Mouse (Mus musculus) heart, postnatal 25 days (tissue): ENCODE data around the gene Tmem130. TPM values are rescaled to one million over a fixed set of nuclear protein-coding genes. Genes with fewer than 3 reads are reported as not detected.
A peak's percentile ranks its signal among the peaks of the same experiment; 100 is the strongest.
"Not testable (repeated sequence)": the region's sequence is repeated elsewhere in the genome, so short reads cannot be mapped to it uniquely, and the experiment has no call there.

ENCODE experiments used
- DNase-seq: peaks from one replicate; pipeline ENCODE4 v3.0.0; 2022; ENCODE audit warnings: low spot score
- intact Hi-C: fragments of 180-260 bp; cut with DNase I; formaldehyde crosslinking; loops from one replicate; pipeline ENCODE4 v1.15.1; 2025
- total RNA-seq, 2 experiments: library from RNA; stranded (reverse); gene quantifications; 2 replicates each; pipeline ENCODE4 v1.2.3; 2021

Tmem130 gene
- total RNA-seq: under 1 TPM; 0.21 to 0.36 TPM

- intact Hi-C loops: no loop called here
- DNase-seq: no peak
Measured at GRCm38 (mm10) chr5:144761161-144761868, at the start of gene Tmem130. TSS of gene Tmem130 (minus strand) at chr5:144761818.

- intact Hi-C loops: no loop called here
- no peak for DNase-seq
Measured at GRCm38 (mm10) chr5:144806931-144807330, 45.3 kb upstream of the Tmem130 start.

GRCm38 (mm10) chr5:144804181-144804580 is 42.6 kb upstream of the Tmem130 start:
- intact Hi-C loops: no loop called here
- DNase-seq: peak; percentile 6

GRCm38 (mm10) chr5:144803066-144803465 is 41.4 kb upstream of the Tmem130 start:
- no peak for DNase-seq
- intact Hi-C loops: no loop called here

DNA sequence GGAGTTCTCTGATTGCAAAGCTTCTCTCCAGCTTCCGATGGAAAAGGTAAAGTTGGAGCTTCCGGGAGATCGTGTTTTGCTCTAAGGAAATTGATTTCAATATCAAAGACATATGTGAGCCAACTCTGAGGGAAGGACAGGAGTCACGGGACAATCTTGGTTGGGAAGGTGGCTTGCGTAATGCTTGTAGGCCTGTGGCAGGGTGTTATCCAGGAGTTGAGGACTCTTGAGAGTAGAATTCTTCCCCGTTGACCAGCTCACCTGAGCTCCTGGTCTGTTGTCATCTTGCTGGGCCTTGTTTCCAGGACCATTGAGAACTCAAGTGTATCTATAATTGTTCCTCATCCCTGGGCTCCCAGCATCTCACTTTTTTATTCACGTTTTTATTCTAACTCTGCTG is 35.5 kb upstream of the Tmem130 start:
- DNase-seq: no peak
- intact Hi-C loops: no loop called here

GRCm38 (mm10) chr5:144794687-144795086 is 33.1 kb upstream of the Tmem130 start:
- intact Hi-C loops: no loop called here
- no peak for DNase-seq

GRCm38 (mm10) chr5:144793374-144793773 is 31.8 kb upstream of the Tmem130 start:
- intact Hi-C loops: no loop called here
- no peak for DNase-seq

GRCm38 (mm10) chr5:144786464-144786863 is 24.8 kb upstream of the Tmem130 start:
- DNase-seq: no peak
- intact Hi-C loops: no loop called here

DNA sequence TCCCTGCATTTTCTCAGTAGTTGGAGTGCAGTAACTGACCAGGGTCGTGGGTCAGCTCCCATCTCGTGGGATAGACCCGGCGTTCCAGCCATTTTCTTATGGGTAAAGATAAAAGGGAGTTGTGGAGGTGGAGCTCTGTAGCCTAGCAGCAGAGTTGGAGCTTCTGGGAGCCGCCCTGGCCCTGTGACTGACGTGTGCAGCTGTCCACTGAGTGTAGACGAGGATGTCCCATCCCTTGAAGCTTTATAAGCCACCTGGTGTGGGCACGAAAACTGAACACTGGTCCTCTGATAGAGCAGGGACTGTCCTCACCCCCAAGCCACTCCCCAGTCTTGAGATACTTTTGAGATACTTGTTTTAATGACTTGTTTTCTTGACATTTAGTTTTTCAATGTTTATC is 19.0 kb upstream of the Tmem130 start:
- intact Hi-C loops: no loop called here
- no peak for DNase-seq

GRCm38 (mm10) chr5:144773231-144773630 is 11.6 kb upstream of the Tmem130 start:
- intact Hi-C loops: no loop called here
- no peak for DNase-seq

DNA sequence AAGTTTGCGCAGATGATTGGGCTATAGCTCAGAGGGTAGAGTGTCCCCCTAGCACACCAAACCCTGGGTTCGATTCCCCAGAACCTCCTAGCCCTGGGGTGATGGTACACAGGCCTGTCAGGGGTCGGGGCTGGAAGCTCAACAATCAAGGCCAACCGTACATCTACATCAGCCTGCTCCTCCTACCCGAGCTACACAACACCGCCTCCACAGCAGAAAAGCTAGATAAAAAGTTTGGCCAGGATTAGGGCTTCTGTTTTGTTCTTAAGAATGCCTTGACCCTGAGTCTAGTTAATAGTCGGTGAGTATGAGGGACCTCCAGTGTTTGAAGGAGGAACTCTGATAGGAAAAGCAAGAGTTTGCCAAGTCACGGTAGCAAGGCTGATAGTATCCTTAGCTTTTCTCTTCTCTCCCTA is 7.5 kb upstream of the Tmem130 start:
- intact Hi-C loops: loop anchor here (5.0 kb wide), 1 partner anchor 198 kb away; the partner anchor contains the start of gene Smurf1

DNA sequence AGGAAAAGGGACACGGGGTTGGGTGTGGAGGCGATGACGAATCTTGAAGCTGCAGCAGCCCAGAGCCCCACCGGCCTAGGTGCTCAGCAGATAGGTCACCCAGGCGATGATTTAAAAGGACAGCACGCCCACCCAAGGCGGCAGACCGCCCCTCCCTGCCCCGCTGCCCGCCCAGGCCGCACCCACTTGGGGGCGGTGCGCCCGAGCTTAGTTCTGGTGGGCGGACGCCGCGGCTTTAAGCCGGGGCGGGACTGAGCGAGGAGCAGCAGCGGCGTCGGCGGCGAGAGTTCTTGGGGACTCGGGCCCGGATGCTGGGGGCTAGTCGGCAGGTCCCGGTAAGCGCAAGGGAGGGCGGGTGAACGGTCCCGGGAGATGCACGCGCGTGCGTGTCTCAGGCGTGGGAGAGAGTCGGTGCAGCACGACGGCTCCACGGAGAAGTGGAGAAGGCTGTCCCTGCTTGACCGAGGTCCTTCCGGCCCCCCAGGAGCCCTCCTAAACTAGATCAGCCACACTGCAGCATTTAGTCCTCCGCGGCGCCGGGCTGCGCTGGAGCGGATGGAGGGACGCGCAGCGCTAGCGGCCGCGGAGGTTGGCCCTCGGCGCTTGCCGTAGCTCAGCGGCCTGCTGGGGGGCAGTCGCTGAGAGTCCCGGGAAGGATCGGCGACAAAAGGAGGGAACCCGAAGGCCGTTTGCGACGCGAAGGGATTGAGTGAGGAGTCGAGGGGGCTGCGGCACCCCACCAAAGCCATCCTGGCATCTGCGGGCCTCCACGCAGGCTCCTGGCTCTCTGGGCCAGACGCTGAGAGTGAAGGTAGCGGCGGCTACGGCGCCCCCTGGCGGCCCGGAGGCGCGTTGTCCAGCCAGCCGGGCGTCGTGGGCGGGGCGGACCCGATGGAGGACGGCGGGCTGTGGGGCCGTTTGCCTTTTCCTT is 6.6 kb upstream of the Tmem130 start:
- intact Hi-C loops: loop anchor here (5.0 kb wide), 1 partner anchor 199 kb away; the partner anchor contains the start of gene Smurf1
- DNase-seq: peak; percentile 81

More for the DNA sequence above, 7.5 kb upstream of the Tmem130 start:
- DNase-seq: no peak

GRCm38 (mm10) chr5:144767106-144767798 is 5.6 kb upstream of the Tmem130 start, which contains the start of gene Trrap:
TSS of gene Trrap (plus strand) at chr5:144767732.
- not testable (repeated sequence) for DNase-seq
- intact Hi-C loops: loop anchor here (5.0 kb wide), 1 partner anchor 200 kb away; the partner anchor contains the start of gene Smurf1

- no peak for DNase-seq
- intact Hi-C loops: loop anchor here (5.0 kb wide), 1 partner anchor 201 kb away; the partner anchor contains the start of gene Smurf1
Measured at GRCm38 (mm10) chr5:144766646-144767045, 5.0 kb upstream of the Tmem130 start.

GRCm38 (mm10) chr5:144766026-144766425 is 4.4 kb upstream of the Tmem130 start:
- DNase-seq: no peak
- intact Hi-C loops: loop anchor here (5.0 kb wide), 1 partner anchor 201 kb away; the partner anchor contains the start of gene Smurf1

DNA sequence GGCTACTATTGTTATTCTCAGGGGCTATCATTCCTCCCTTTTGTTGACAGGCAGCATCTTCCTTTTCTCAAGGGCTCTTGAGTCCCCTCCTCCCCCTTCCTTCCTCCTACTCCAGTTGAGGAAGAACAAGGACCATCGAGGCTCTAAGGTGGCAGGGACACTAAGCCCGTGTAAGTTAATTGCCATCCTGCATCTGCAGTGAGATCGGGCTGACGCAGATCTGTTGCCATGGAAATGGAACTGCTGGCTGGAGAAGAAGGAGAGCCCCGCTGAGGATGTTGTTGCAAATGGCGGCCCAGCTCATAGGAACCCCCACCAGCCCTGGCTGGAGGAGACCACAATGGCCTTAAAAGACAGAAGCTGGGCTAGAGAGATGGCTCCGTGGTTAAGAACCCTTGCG is 3.2 kb downstream of the Tmem130 start:
- intact Hi-C loops: no loop called here
- no peak for DNase-seq

DNA sequence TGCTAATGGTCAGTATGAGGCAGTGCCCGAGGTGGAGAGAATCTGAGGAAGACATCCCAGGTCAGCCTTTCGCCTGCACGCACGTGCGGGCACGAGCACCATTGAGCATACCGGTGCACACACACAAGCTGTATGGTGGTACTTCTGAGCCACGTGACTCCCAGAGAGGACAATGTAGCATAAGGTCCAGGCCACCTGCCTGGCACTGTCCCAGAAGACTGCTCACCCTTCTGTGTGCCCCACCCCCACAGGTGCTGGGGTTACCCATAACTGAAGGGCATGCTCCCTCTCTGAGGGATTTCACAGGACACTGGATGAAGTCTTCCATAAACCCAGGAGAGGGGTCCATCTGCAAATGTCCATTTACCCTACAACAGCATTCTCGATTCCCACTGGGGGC is 4.2 kb downstream of the Tmem130 start:
- intact Hi-C loops: no loop called here
- no peak for DNase-seq

DNA sequence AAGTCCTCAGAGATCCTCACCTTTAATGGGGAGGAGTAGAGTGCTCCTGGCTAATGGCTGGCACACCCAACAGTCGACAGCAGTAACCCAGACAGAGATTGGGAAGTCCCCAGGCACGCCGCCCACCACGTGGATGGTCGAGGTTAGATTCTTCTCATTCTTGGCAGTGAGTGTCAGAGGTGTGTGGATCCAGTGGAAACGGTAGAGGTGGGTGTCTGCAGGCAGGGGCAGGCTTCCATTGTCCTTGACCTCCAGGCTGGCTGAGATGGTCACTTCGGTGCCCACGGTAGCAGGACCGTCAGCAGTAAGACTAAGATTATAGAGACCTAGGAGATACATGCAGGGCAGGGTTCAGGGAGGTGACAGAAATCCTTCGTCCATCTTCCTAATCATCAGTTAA is 6.4 kb downstream of the Tmem130 start:
- DNase-seq: no peak
- intact Hi-C loops: no loop called here

DNA sequence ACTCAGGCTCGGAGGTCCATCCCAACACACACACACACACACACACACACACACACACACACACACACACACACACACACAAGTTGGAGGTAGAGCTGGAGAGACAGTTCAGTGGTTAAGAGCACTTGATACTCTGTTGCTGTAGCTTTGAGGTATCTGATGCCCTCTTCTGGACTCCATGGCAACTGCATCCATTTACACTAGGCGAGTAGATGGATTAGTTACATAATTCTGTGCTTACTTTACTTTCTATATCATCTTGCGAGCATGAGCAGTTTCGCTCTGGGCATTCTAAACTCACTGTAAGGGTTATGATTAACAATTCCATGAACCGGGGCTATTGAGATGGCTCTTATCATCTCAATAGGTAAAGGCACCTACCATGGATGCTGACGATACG is 8.6 kb downstream of the Tmem130 start:
- intact Hi-C loops: no loop called here
- DNase-seq: no peak

GRCm38 (mm10) chr5:144752432-144752831 is 9.2 kb downstream of the Tmem130 start:
- DNase-seq: no peak
- intact Hi-C loops: no loop called here
